Mouse (Mus musculus) hindbrain, postnatal 0 days (tissue): ENCODE measurements around the gene Islr2. TPM values are rescaled to one million over a fixed set of nuclear protein-coding genes. Genes with fewer than 3 reads are reported as not detected.

Experiments used
- ATAC-seq: fragments of 200-750 bp; cut with Nextera tagmentation; 2 replicates; pipeline ENCODE4 v1.8.0; 2017; ENCODE audit warnings: mild to moderate bottlenecking, moderate TSS enrichment, moderate library complexity
- DNase-seq: peaks from one replicate; pipeline ENCODE4 v3.0.0-alpha.2; 2015; ENCODE audit warnings: low spot score
- H3K27ac ChIP-seq: fragments of 300-500 bp; sonication (generic); 2 replicates; pipeline ENCODE4 v1.5.1; 2014; ENCODE audit warnings: mild to moderate bottlenecking
- H3K27me3 ChIP-seq: fragments of 300-500 bp; sonication (generic); 2 replicates; pipeline ENCODE4 v1.6.1; 2014; ENCODE audit warnings: low read length, mixed read lengths; ENCODE audit not compliant: insufficient read depth
- H3K36me3 ChIP-seq: fragments of 300-500 bp; sonication (generic); 2 replicates; pipeline ENCODE4 v1.6.1; 2014; ENCODE audit warnings: low read length, mixed read lengths; ENCODE audit not compliant: insufficient read depth
- H3K4me1 ChIP-seq: fragments of 300-500 bp; sonication (generic); 2 replicates; pipeline ENCODE4 v1.6.1; 2014; ENCODE audit warnings: antibody characterized with exemption, low read length, mixed read lengths; ENCODE audit not compliant: insufficient read depth
- H3K4me2 ChIP-seq: fragments of 300-500 bp; sonication (generic); 2 replicates; pipeline ENCODE4 v1.6.1; 2014; ENCODE audit warnings: low read depth, mild to moderate bottlenecking, low read length, moderate library complexity, mixed read lengths
- H3K4me3 ChIP-seq: fragments of 300-500 bp; sonication (generic); 2 replicates; pipeline ENCODE4 v1.5.1; 2014; ENCODE audit warnings: low read length
- H3K9ac ChIP-seq: fragments of 300-500 bp; sonication (generic); replicated peaks from 2 replicates; pipeline ENCODE4 v1.6.1; 2014; ENCODE audit warnings: mild to moderate bottlenecking, low read length, moderate library complexity, mixed read lengths
- H3K9me3 ChIP-seq: fragments of 300-500 bp; sonication (generic); 2 replicates; pipeline ENCODE4 v1.6.1; 2016; ENCODE audit warnings: low read length, mixed read lengths
- CTCF ChIP-seq: IDR thresholded peaks from 2 replicates; pipeline ENCODE4 v1.5.1; 2016; ENCODE audit warnings: antibody characterized with exemption, control low read depth, low read depth
- WGBS: fragments of 180-500 bp; shearing (Covaris S2); extraction: QIAGEN DNeasy Blood & Tissue Kit; methylation state at CpG from one replicate; pipeline ENCODE4 v1.1.7; 2014; 5-methylcytosine and 5-hydroxymethylcytosine counted together
- polyA plus RNA-seq: library from polyadenylated mRNA; unstranded; fragments of >200 nt; fragmentation: Nextera tagmentation; extraction: Ambion mirVana; gene quantifications from 2 replicates; pipeline ENCODE4 v1.2.1, GENCODE M21; 2015
- total RNA-seq: library from RNA; depleted of rRNA; stranded (reverse); fragments of >200 nt; gene quantifications from 2 replicates; pipeline ENCODE4 v1.2.3, GENCODE M21; 2014

Islr2 gene
- total and polyA plus RNA-seq, 2 experiments from 2014 or later = 15.8 to 293 TPM

GRCm38 (mm10) chr9:58234502-58235015 is 30.4 kb upstream of the Islr2 start:
- DNase-seq (no peak), ATAC-seq (no peak)
- no peaks in the 10 kb centered on the region for H3K27me3 ChIP-seq
- H3K36me3 ChIP-seq = no peaks in the 10 kb centered on the region; the same call in 1 of the 2 replicates
- no peak overlapping the region for H3K9ac ChIP-seq
- H3K27ac ChIP-seq = no peak overlapping the region
- no peak overlapping the region for H3K4me3 ChIP-seq
- no peaks in the 10 kb centered on the region for H3K4me1 ChIP-seq
- H3K9me3 ChIP-seq = no peaks in the 10 kb centered on the region
- TF ChIP-seq CTCF = no peak
- H3K4me2 ChIP-seq = no peak overlapping the region
- WGBS = 95% methylated on average over 28 of the region's 28 CpGs

GRCm38 (mm10) chr9:58232374-58232773 is 28.3 kb upstream of the Islr2 start:
- Histone ChIP-seq H3K9me3 (no peaks in the 10 kb centered on the region), H3K4me1 (no peaks in the 10 kb centered on the region), H3K36me3 (peaks cover 3% of the 10 kb centered on the region; the same call in 1 of the 2 replicates), H3K27ac (no peak overlapping the region), H3K4me3 (no peak overlapping the region), H3K4me2 (no peak overlapping the region), H3K9ac (no peak overlapping the region), H3K27me3 (no peaks in the 10 kb centered on the region)
- WGBS = 73% methylated on average over 5 of the region's 5 CpGs
- DNase-seq = no peak
- TF ChIP-seq CTCF = no peak
- ATAC-seq = no peak

- Histone ChIP-seq H3K9ac (no peak overlapping the region), H3K4me1 (no peaks in the 10 kb centered on the region), H3K4me3 (no peak overlapping the region), H3K36me3 (peaks cover 3% of the 10 kb centered on the region; the same call in 1 of the 2 replicates), H3K27me3 (no peaks in the 10 kb centered on the region), H3K4me2 (no peak overlapping the region), H3K9me3 (no peaks in the 10 kb centered on the region), H3K27ac (no peak overlapping the region)
- ATAC-seq (no peak), DNase-seq (no peak)
- WGBS = 74% methylated on average over 6 of the region's 6 CpGs
- no peak for TF ChIP-seq CTCF
These were observed 27.6 kb upstream of the Islr2 start for GRCm38 (mm10) chr9:58231746-58232145.

- no peak overlapping the region for H3K27ac ChIP-seq
- WGBS = 92% methylated on average over 9 of the region's 9 CpGs
- peaks cover 3% of the 10 kb centered on the region; the same call in 1 of the 2 replicates for H3K36me3 ChIP-seq
- H3K4me2 ChIP-seq = no peak overlapping the region
- H3K4me1 ChIP-seq = no peaks in the 10 kb centered on the region
- no peak overlapping the region for H3K4me3 ChIP-seq
- H3K27me3 ChIP-seq = no peaks in the 10 kb centered on the region
- DNase-seq (no peak), ATAC-seq (no peak)
- H3K9me3 ChIP-seq = no peaks in the 10 kb centered on the region
- no peak for TF ChIP-seq CTCF
- H3K9ac ChIP-seq = no peak overlapping the region
These were observed 24.8 kb upstream of the Islr2 start for GRCm38 (mm10) chr9:58228777-58229466.

- TF ChIP-seq CTCF = peak; percentile 76
- ATAC-seq = no peak
- Histone ChIP-seq H3K9ac (no peak overlapping the region), H3K36me3 (peaks cover 3% of the 10 kb centered on the region; the same call in 1 of the 2 replicates), H3K4me2 (no peak overlapping the region), H3K9me3 (no peaks in the 10 kb centered on the region), H3K27ac (no peak overlapping the region), H3K4me1 (no peaks in the 10 kb centered on the region), H3K27me3 (no peaks in the 10 kb centered on the region), H3K4me3 (no peak overlapping the region)
- 67% methylated on average over 9 of the region's 9 CpGs for WGBS
- peak; percentile 29 for DNase-seq
These were observed 22.1 kb upstream of the Islr2 start for GRCm38 (mm10) chr9:58225915-58226913.

GRCm38 (mm10) chr9:58224356-58224755 is 20.2 kb upstream of the Islr2 start:
- H3K36me3 ChIP-seq = 0 out of 2 replicates have a peak, but pooled peaks cover 2% of the 10 kb centered on the region
- no peak overlapping the region for H3K9ac ChIP-seq
- H3K27ac ChIP-seq = no peak overlapping the region
- H3K27me3 ChIP-seq = no peaks in the 10 kb centered on the region
- ATAC-seq (no peak), DNase-seq (no peak)
- no peak for TF ChIP-seq CTCF
- no peak overlapping the region for H3K4me3 ChIP-seq
- WGBS = 83% methylated on average over 2 of the region's 2 CpGs
- no peak overlapping the region for H3K4me2 ChIP-seq
- H3K9me3 ChIP-seq = no peaks in the 10 kb centered on the region
- H3K4me1 ChIP-seq = no peaks in the 10 kb centered on the region
